Mouse (Mus musculus) CH12F3 (cell line): ENCODE measurements around the gene Xbp1.
"Not testable (repeated sequence)": the region's sequence is repeated elsewhere in the genome, so short reads cannot be mapped to it uniquely, and the experiment has no call there.

Source experiments
- in situ Hi-C: fragments of 300-500 bp; cut with MboI; formaldehyde crosslinking; loops from 2 replicates; pipeline ENCODE4 v1.14.3; 2020; ENCODE audit warnings: low sequenced_read_pairs

Gene Xbp1

DNA sequence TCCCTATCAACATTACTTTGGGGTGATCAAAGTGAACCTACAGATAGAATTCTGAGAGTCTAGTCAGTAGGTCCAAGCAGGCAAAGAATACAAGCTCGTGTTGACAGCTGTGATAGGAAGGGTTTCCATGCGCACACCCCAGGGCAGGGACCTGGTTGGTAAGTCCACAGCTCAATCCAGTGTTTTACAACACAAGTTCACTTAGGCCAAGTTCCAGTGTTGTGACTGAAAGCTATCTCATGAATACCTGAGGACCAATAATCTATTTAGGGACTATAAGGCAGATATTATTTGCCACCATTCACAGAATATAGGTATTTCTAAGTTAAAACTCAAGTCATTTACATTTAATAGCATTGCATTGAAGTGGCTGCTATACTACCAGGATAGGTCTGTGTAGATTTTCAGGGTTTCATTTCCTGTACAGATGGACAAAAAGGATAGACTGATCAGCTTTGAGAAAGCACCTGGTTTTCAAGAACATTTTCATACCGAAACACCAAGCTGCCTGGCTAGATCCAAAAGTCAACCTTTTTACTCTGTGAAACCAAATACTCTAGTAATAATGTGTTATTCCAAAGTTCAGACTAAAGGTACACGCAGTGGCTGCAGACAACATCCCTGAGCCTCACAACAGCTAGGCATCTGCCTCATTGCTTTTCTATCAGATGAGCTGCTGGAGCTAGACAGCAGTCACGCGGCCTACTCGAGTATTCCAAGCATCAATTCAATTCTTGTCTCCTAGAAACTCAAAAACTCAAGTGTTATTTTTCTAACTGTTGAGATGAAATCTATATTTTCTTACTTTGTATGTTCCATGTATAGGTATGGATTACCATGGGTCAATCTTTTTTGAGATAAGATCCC lies 6.3 kb downstream of the Xbp1 start:
- in situ Hi-C loops = no loop called here

DNA sequence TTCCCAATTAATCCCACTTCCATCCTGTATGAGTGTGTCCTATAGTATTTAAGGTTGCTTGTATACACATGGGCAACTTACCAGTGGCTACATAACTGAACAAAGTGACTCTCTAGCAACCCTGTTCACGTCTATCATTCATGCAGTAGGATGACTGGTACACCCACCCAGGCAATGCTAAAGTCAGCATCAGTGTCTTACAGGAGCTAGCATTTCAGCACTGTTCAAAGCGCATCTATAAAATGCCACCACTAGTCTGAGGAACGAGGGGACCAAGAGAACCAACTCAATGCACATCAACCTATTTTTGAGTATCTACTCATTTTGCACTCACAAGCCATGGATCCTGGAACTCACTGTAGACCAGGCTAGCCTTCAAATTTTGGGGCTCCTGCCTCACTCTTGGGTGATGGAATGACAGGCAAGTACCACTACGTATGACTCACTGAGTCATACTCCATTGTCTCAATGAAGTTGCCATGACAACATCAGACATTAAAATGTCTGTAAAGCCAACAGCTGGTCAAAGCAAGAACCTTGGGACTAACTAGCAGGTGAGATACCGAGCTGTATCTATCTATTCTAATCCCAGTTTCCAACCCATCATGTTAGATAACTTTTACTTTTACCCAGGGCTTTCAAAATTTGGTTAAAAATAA lies 7.5 kb downstream of the Xbp1 start:
- in situ Hi-C loops = no loop called here

DNA sequence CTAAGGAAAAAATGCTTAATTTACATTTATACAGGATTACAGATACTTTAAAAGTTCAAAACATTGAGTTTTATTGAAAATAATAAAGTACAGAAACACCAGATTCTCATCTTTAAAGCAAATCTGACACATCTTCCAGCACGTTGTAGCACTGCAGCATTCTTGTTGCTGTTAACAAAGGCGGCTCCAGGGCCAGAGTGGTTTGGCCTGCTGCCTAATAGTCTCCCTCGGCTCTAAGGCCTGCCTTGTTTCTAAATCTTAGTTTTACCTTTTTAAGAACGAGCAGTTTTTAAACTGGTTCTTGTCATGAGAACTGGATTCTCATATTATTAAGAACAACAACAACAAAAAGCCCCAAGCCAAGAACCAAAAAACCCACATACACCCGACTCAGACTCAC lies 8.4 kb downstream of the Xbp1 start:
- in situ Hi-C loops = no loop called here

DNA sequence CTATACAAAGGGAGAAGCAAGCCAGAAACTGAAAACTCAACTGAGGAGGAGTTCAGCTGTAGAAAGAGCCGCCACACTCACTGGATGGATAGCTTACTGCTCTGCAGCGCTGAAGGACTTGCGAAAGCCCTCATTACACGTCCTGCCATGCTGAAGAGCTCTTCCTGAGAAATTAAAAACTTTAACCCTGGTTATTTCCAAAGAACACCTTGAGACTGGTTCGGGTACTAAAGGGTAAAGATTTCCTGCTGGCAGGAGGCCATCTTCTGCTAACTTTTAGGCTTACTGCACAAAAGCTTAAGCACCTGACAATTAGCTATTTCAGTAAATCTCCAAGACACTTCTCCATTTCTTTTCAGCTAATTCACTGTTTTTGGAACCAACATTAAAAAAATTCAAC lies 9.7 kb downstream of the Xbp1 start:
- in situ Hi-C loops = no loop called here

DNA sequence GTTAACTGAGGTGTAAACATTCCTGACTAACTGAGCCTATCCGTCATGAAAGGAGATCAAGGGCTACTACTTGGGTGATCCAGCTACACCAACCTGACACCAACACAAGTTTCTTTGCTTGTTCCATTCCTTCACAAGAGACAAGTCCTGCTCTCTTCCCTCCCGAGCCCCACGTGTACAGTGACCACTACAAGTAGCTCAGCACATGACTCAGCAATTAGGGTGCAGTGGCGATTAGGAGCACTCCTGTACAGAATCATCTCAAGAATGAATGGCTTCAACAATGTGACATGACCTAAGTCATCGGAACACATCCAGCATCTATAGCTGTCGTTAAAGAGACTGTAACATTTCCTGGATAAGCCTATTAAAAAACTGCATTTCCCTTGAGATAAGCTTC lies 10.3 kb downstream of the Xbp1 start:
- in situ Hi-C loops = no loop called here

DNA sequence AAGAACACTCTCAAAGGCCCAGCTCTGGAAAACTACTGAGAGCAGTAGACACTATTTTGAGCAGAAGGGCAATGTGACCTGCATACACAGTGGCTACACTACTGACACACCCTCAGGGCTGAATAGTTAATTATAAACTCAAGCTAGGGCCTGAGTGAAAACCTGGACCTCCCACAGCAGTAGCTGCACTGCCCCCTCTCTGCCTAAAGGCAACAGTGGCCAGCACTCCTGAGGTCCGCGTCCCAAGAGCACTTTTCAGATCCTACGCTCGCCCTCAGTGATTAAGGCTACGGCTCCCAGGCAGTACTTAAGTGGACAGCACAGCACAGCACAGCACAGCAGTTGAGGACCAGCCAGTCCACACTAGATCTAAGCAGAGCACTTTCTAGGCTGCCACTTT lies 12.6 kb downstream of the Xbp1 start:
- in situ Hi-C loops = no loop called here

DNA sequence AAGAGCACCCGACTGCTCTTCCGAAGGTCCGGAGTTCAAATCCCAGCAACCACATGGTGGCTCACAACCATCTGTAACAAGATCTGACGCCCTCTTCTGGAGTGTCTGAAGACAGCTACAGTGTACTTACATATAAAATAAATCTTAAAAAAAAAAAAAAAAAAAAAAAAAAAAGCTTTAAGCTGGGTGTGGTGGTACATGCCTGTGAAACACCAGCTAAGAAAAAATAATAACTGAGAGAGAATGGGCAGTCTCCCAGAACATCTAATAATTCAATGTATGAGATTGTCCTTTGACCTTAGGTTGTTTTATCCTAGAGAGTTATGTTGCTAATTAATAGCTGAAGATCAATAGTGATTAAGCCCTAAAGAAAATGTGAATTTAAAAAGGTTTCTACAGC lies 17.0 kb downstream of the Xbp1 start:
- in situ Hi-C loops = not testable (repeated sequence)

DNA sequence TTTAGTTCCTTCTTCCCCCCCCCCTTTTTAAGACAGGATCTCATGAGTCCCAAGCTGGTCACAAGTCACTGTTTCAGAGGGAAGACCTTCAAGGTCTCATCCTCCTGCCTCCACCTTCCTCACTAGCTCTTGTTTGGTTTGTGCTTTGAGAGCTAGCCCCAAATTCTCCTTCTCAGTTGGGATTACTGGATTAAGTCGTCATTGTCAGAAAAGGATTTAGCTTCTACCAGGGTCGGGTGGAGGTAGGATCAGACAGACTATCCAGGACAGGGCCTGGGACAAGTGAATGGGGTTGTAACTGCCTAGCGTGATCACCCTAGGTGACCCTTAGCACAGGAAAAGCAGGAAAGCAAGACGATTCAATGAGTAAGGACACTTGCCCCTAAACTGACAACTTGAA lies 19.9 kb downstream of the Xbp1 start:
- in situ Hi-C loops = no loop called here

DNA sequence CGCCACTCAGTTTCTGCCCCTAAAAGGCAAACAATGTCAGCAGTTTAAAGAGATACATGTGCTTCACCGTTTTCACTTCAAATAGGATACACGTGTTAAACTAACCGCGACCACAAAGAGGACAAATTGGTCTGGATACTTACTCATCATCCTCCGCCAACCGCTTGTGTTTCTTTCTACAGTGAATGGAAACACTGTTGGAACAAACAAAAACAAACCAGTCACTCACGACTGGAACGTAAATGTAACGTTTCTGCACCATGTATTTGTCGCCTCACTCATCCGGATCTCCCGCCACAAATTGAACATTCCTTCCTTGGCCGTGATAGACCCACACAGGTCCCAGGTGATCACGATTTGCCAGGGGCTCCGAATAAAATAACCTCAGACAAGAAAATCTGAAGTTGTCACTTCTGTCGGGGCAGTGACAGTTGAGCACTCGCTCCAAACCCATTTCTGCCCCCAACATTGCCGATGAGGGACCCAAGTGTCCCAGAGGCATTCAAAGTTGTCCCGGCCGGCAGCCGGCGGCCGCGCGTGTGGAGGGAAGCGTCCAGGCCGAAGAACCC lies 20.9 kb downstream of the Xbp1 start:
- in situ Hi-C loops = no loop called here

DNA sequence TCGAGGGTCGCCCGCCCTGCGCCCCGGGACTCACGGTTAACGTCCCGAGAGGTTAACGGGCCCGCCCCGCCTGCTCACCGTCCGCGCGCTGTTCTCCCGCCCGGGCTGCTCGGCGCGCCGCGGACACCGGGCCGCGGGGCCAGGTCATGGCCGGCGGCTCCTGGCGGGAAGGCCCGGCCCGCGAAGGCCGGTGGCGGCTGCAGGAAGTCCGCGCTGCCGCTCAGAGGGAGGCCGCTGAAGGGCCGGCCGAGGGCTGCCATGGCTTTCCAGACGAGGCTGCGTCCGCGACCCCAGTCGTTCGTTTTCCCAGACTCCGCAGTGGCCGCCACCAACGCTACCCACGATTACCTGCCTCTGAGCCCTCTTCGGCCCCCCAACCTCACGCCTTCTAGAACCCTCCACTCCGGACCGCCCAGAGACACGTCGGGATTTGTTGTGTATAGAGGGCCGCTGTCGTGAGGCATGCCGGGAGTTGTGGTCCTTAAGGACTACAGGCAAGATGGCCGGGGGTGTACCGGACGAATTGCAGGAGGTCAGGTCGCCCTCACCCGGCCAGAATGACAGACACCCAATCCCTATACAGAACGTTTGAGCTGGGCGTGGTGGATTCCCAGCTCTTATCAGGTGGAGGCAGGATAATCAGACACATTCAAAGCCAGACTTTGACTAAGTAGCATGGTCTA lies 21.5 kb downstream of the Xbp1 start, which contains the start of gene Ccdc117:
TSS of gene Ccdc117 (minus strand) at position 389 of the 683 bp plus-strand sequence.
- in situ Hi-C loops = no loop called here

DNA sequence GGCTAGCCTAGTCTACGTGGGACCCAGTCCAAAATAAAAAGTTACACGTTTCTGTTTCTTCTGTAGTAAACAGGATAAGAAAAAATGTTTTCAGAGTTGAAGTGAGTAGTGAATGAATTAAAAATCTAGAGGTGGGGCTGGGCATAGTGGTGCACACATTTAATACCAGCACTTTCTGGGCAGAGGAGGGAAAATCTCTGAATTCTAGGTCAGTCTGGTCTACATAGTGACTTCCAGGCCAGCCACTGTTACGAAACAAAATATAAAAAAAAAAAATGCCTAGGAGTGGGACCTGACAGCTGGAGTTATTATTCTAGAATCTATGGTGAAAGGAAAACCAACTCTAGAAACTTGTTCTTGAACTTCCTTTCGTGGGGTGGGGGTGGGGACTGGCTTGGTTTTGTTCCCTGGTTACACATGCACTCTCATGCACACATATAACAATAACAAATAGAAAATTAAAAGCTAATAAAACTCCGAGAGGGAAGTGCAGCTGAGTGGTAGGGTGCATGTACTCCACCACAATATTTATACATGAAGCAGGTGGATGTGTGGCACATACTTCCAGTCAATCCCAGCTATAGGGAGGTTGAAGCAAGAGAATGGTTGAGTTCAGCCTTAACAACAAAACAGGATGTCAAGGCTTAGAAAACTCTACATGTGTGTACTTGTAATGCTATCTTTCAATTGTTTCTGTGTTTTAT lies 22.2 kb downstream of the Xbp1 start:
- in situ Hi-C loops = no loop called here

DNA sequence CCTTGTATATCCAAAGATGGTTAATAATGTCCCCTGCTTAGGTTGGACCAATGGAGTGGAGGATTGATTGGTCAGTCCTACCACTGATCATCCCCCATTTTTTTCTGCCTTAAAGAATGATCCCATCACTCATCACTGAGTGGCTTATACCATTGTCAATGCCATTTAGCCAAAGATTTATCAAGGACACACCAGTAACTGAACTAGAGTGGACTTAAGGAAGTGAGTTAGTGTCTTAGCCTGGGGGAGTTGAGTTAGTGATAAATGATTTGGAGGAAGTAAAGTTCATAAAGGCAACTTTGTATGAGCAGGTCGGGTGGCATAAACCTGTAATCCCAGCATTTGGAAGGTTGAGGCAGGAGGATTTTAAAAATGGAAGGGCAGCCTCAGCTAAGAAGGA lies 22.8 kb downstream of the Xbp1 start:
- in situ Hi-C loops = no loop called here

DNA sequence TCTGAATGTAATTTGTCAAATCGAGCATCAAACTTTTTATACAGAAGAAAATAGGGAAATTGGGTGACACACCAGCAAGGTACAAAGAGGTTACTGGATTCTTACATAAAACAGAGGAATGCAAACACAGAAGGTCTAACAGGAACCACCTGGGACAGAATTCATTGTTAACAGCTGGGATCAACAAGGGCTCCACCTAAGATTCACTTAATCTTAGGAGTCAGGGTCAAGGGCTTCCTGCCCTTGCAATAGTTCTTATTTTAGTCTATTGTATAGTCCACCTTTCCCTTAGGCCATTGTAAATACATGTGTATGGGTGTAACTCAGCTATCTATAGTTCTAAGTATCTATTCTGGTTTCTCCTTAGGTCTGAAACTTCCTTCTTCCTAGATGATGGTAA lies 24.2 kb downstream of the Xbp1 start:
- in situ Hi-C loops = not testable (repeated sequence)

DNA sequence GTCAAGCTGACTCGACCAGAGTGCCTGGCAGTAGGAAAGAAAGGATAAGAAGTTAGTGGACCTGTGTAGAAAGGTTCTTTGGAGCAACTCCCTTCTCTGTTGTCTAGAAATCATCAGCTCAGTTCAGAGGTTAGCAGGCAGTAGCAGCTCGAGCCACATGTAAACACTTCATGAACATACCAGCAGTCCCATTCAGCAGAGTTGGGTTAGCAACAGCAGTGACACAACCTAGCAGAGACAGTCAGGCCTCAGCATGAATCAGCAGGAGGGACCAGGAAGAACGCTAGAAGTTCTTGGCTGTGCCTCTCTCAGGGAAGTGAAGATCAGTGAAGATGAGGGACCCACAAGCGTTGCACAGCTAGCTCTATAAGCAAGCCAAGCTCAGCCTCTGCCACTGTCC lies 25.0 kb downstream of the Xbp1 start:
- in situ Hi-C loops = no loop called here

DNA sequence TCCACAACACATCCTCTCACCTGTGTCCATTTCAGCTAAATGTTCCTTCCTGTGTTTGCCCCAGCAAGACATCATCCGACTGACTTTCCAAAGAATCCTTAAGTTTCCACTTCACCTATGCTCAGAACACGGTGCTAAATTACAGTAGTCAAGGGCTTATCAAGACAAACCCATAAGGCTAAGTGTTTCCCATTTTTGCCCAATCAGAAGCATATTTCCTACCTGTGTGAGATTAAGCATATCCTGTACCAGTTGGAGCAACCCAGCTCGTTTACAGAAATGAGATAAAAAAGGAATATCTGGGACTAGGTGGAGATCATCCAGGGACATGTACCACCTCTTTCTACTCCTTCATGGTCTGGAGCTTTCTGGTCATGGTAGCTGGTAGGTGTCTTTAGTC lies 26.2 kb downstream of the Xbp1 start:
- in situ Hi-C loops = no loop called here

DNA sequence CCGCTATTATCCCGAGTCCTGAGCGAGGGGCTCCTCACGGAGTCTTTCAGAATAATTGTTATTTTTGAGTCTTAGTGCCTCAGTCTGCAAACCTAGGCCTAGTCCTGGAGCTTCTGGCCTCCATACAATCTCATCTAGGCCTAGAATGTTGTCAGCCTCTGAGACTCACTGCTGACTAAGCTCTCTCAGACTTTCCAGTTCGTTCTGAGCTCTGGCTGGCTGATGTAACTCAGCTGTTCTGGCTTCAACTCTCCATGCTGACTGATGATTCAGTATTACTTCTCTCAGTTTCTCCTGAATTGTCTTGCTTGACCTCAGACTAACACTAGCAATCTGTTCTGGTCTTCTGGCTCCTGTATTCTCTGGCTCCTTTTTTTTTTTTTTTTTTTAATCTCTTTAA lies 31.0 kb downstream of the Xbp1 start:
- in situ Hi-C loops = no loop called here

DNA sequence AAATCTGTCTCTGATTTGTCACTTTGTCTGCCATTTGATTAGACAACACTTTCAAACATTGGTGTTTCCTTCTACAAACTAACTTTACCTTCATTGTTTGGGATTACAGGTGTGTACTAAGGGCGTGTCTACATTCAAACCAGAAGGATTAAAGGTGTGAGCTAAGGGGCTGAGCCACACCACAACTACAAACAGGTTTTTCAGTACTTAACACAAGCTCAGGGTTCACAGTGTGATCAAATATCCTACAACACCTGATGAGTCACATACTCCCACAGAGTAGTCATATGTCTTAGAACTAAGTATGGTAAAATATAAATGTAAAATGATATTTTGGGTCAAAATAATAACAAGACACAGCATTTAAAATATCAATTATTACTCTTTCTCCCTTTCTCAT lies 31.5 kb downstream of the Xbp1 start:
- in situ Hi-C loops = no loop called here

DNA sequence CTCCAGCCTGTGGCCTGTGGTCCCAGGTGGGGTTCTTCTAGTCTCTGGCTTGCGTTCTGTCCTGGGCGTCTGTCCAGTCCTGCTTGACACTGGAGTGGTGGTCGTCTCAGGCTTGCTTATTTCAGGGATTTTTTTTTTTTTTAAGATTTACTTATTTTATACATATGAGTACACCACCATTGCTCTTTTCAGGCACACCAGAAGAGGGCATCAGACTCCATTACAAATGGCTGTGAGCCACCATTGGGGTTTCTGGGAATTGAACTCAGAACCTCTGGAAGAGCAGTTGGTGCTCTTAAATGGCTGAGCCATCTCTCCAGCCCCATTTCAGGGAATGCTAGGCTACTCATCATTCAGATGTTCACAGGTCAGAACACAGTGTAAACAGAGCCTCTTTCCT lies 39.8 kb downstream of the Xbp1 start:
- in situ Hi-C loops = no loop called here

DNA sequence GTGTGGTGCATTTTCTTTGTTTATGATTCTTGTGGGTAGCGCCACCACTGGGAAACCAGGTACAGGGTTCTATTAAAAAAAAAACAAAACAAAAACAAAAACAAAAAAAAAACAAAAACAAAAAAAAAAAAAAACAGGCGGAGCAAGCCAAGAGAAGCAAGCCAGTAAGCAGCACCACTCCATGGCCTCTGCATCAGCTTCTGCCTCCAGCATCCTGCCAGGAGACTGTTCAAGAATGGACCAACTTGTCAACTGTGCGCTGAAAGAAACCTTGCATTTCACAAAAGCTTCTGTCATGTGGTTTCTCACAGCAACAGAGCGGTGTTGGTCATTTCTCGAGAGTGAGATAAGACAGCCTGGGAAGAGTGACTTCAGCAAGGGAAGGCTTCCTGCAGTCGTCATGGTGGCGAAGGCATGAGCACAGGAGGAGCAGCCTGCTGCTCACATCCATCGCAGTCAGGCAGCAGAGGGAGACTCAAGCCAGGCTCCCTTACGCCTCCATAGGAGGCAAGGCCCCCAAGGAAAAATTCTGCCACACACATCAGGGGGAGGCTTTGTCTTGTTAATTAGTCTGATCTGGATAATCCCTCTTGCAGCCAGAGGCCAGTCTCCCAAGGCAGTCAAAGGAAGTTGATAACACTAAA lies 42.3 kb downstream of the Xbp1 start:
- in situ Hi-C loops = no loop called here

DNA sequence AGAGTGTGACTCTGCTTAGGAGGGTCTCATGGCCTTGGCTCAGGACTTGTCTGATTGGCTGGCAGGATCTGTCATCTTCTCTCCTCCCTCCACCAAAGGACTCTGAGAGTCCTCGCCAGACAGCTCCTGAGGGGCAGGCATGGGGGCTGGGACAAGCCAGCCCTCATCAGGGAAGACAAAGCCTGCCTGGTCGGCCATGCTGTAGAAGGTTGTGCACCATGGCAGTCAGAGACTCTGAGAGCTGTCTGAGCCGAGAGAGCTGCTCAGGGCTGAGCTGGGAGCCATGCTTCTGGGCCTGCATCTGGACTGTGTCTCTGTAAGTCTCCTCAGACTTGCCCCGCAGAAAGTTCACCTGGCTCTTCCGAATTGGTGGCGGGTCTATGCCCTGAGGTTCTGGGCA lies 43.4 kb downstream of the Xbp1 start:
- in situ Hi-C loops = no loop called here
